Mouse (Mus musculus) cerebellum, adult 2 months (tissue): ENCODE results near the gene Nudt21.

Experiments
- CTCF ChIP-seq: fragments of 200-500 bp; IDR thresholded peaks from 2 replicates; pipeline ENCODE4 v1.5.1; 2011; ENCODE audit warnings: low read depth, mild to moderate bottlenecking, control low read depth, low read length, moderate library complexity, borderline replicate concordance; ENCODE audit not compliant: insufficient read depth
- POLR2A ChIP-seq: fragments of 200-500 bp; IDR thresholded peaks from 2 replicates; pipeline ENCODE4 v1.6.1; 2011; ENCODE audit warnings: low read length, control low read depth, borderline replicate concordance; ENCODE audit not compliant: insufficient read depth

GRCm38 (mm10) chr8:94035200-94035599 is 1.6 kb downstream of the Nudt21 start:
- TF ChIP-seq POLR2A (no peak), CTCF (no peak)
